Mouse (Mus musculus) midbrain, postnatal 0 days (tissue): ENCODE measurements at regions not wholly inside any gene's neighbourhood (a gene's known extent, or its start where the extent isn't known, plus 50 kb on each side); places are given as distances from the start of the nearest gene placed in this dataset.
A peak's percentile ranks its signal among the peaks of the same experiment; 100 is the strongest.

Source experiments
- ATAC-seq: fragments of 200-750 bp; cut with Nextera tagmentation; 2 replicates; pipeline ENCODE4 v1.8.0; 2017; ENCODE audit warnings: moderate number of reproducible peaks, mild to moderate bottlenecking, moderate TSS enrichment, moderate library complexity; ENCODE audit not compliant: low FRiP score
- DNase-seq: peaks from one replicate; pipeline ENCODE4 v3.0.0-alpha.2; 2015; ENCODE audit warnings: low spot score
- H3K27ac ChIP-seq: fragments of 300-500 bp; sonication (generic); 2 replicates; pipeline ENCODE4 v1.5.1; 2014; ENCODE audit warnings: low read depth, mild to moderate bottlenecking, low read length, mixed read lengths
- H3K27me3 ChIP-seq: fragments of 300-500 bp; sonication (generic); 2 replicates; pipeline ENCODE4 v1.6.1; 2014; ENCODE audit warnings: low read length, control low read depth, mixed read lengths; ENCODE audit not compliant: insufficient read depth
- H3K36me3 ChIP-seq: fragments of 300-500 bp; sonication (generic); 2 replicates; pipeline ENCODE4 v1.6.1; 2014; ENCODE audit warnings: low read length, control low read depth, mixed read lengths; ENCODE audit not compliant: insufficient read depth
- H3K4me1 ChIP-seq: fragments of 300-500 bp; sonication (generic); 2 replicates; pipeline ENCODE4 v1.6.1; 2014; ENCODE audit warnings: mild to moderate bottlenecking, control low read depth, antibody characterized with exemption, low read length, mixed read lengths; ENCODE audit not compliant: insufficient read depth
- H3K4me2 ChIP-seq: fragments of 300-500 bp; sonication (generic); 2 replicates; pipeline ENCODE4 v1.6.1; 2014; ENCODE audit warnings: low read depth, mild to moderate bottlenecking, low read length, mixed read lengths; ENCODE audit not compliant: poor library complexity, severe bottlenecking
- H3K4me3 ChIP-seq: fragments of 300-500 bp; sonication (generic); 2 replicates; pipeline ENCODE4 v1.5.1; 2014; ENCODE audit warnings: low read depth, mild to moderate bottlenecking, low read length, moderate library complexity
- H3K9ac ChIP-seq: fragments of 300-500 bp; sonication (generic); replicated peaks from 2 replicates; pipeline ENCODE4 v1.6.1; 2014; ENCODE audit warnings: mild to moderate bottlenecking, low read length, moderate library complexity, mixed read lengths; ENCODE audit not compliant: poor library complexity, severe bottlenecking
- H3K9me3 ChIP-seq: fragments of 300-500 bp; sonication (generic); 2 replicates; pipeline ENCODE4 v1.6.1; 2016; ENCODE audit warnings: low read length, control low read depth
- CTCF ChIP-seq: IDR thresholded peaks from 2 replicates; pipeline ENCODE4 v1.5.1; 2016; ENCODE audit warnings: antibody characterized with exemption, mild to moderate bottlenecking
- WGBS: fragments of 180-500 bp; shearing (Covaris S2); extraction: QIAGEN DNeasy Blood & Tissue Kit; methylation state at CpG from one replicate; pipeline ENCODE4 v1.1.7; 2014; 5-methylcytosine and 5-hydroxymethylcytosine counted together

DNA sequence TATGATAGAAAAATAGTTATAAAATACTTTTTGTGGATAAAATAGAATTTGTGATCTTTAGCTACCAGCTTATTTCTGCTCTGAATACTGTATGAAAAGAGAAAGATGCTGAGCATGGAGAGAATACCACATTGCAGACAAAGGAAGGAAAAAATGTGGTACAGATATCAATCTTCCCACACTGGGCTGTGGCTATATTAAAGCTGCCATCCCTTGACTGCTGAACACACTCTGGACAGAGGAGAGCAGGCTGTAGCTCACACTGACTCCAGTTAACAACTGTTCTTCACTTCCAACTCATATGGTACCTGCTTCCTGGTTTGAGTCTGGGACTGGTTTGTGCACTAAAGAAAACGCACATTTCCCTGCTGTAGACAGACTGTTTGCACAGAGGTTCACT, 76.7 kb upstream of the Try4 start:
- ATAC-seq (no peak), DNase-seq (no peak)
- Histone ChIP-seq H3K27ac (no peak overlapping the region), H3K36me3 (no peaks in the 10 kb centered on the region), H3K9me3 (no peaks in the 10 kb centered on the region), H3K4me3 (no peak overlapping the region), H3K27me3 (no peaks in the 10 kb centered on the region), H3K9ac (no peak overlapping the region), H3K4me2 (no peak overlapping the region), H3K4me1 (no peaks in the 10 kb centered on the region)
- 63% methylated on average over 1 of the region's 1 CpGs for WGBS
- no peak for TF ChIP-seq CTCF

DNA sequence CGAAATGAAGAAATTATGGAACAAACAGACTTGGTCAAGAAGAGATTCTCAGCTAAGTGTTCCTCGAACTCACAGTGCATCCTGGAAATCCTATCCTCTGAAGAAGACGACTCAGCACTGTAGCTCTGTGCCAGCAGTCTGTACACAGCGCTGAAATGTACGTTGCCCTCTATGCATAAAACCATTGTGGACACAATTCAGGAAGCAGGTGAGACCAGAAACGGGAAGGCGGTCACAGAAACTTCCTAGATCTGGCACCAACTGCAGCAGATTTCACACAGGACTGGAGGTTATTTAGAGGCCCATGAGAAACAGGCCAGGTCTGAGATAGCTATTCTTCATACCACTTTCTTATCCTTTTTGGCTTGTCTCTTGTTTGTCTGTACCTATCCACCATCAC, 83.7 kb upstream of the Try4 start:
- no peak for TF ChIP-seq CTCF
- no peak for ATAC-seq

DNA sequence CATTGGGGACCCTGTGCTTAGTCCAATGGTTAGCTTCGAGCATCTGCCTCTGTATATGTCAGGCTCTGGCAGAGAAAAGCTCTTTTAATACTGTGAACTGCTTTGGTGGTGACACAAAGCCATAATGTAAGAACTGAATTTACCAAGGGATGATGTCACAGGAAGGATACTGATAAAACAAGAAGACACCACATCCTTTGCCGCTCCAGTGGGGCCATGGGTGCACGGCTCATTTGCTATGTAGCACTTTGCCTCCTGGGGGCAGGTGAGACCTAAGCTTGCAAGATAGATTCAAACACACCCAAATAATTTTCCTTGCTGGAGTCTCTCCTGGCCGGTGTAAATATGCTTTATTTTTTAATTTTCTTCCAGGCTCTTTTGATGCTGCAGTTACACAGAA, 86.2 kb upstream of the Try4 start:
- DNase-seq (no peak), ATAC-seq (no peak)
- H3K4me3 ChIP-seq: no peak overlapping the region
- WGBS: 84% methylated on average over 4 of the region's 4 CpGs
- H3K9me3 ChIP-seq: no peaks in the 10 kb centered on the region
- H3K27me3 ChIP-seq: no peaks in the 10 kb centered on the region
- no peak for TF ChIP-seq CTCF
- no peak overlapping the region for H3K9ac ChIP-seq
- H3K4me1 ChIP-seq: no peaks in the 10 kb centered on the region
- no peak overlapping the region for H3K4me2 ChIP-seq
- no peak overlapping the region for H3K27ac ChIP-seq
- H3K36me3 ChIP-seq: no peaks in the 10 kb centered on the region

More for the DNA sequence above, 83.7 kb upstream of the Try4 start:
- no peak overlapping the region for H3K9ac ChIP-seq
- H3K9me3 ChIP-seq: no peaks in the 10 kb centered on the region
- DNase-seq: no peak
- no peak overlapping the region for H3K4me2 ChIP-seq
- H3K27me3 ChIP-seq: no peaks in the 10 kb centered on the region
- no peaks in the 10 kb centered on the region for H3K36me3 ChIP-seq
- H3K27ac ChIP-seq: no peak overlapping the region
- no peak overlapping the region for H3K4me3 ChIP-seq
- 87% methylated on average over 7 of the region's 7 CpGs for WGBS
- H3K4me1 ChIP-seq: no peaks in the 10 kb centered on the region

DNA sequence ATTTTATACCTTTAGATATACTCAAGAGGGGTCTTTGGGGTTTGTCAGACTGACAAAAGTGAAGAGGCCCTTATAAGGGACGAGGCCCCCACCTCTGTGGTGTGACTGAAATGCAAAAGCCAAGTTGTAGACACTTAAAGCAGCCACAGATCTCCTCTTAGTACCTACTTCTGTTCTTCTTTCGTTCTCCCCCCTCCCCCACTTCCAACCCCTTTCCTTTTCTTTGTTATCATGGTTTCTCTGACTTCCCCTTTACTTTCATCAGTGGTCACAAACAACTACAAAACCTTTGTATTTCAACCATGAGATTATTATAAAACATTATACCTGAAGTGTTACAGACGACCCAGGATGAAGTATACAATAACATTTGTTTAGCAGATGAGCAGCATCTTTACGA, 96.2 kb upstream of the Try4 start:
- ATAC-seq (no peak), DNase-seq (no peak)
- Histone ChIP-seq H3K36me3 (no peaks in the 10 kb centered on the region), H3K27me3 (no peaks in the 10 kb centered on the region), H3K4me1 (no peaks in the 10 kb centered on the region), H3K4me2 (no peak overlapping the region), H3K9me3 (no peaks in the 10 kb centered on the region), H3K4me3 (no peak overlapping the region), H3K9ac (no peak overlapping the region), H3K27ac (no peak overlapping the region)
- WGBS: 70% methylated on average over 4 of the region's 4 CpGs
- TF ChIP-seq CTCF: no peak

DNA sequence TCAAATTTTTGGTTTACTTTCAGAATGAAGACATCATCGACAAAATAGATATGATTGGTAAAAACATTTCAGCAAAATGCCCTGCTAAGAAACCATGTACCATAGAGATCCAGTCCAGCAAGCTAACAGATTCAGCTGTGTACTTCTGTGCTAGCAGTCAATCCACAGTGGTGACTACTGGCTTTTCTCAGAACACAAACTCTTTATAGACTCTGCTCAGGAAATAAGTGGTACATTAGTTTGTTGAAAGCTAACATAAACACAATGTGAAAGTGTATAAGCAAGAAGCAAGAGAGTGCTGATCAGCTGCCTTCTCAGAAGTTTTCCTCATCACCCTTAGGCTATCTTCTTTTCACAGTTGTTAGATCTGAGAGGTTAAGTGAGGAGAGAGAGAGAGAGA, 99.2 kb upstream of the Try4 start:
- TF ChIP-seq CTCF: no peak
- Histone ChIP-seq H3K36me3 (no peaks in the 10 kb centered on the region), H3K9ac (no peak overlapping the region), H3K27me3 (no peaks in the 10 kb centered on the region), H3K4me1 (no peaks in the 10 kb centered on the region), H3K4me3 (no peak overlapping the region), H3K4me2 (no peak overlapping the region), H3K27ac (no peak overlapping the region), H3K9me3 (no peaks in the 10 kb centered on the region)
- 87% methylated on average over 1 of the region's 1 CpGs for WGBS
- ATAC-seq: no peak
- DNase-seq: no peak

DNA sequence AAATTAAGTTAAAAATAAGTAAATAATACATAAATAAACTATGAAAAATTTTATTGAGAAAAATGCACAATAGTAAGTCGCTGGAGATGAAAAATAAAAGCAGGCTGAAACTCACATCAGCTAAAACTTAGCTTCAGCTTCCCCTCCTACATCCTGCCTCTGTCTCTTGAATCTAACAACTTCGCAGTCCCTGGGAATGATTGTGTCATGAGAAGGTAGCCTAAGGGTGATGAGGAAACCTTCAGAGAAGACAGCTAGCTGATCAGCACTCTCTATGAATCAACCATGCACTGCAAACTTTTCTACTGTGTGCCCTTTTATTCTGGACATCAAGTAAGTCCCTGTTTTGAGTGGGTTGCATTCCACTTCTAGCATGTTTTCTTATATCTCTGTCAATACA, 99.8 kb upstream of the Try4 start:
- no peak for TF ChIP-seq CTCF
- no peak for ATAC-seq
- Histone ChIP-seq H3K9me3 (no peaks in the 10 kb centered on the region), H3K36me3 (no peaks in the 10 kb centered on the region), H3K27ac (no peak overlapping the region), H3K9ac (no peak overlapping the region), H3K4me1 (no peaks in the 10 kb centered on the region), H3K4me2 (no peak overlapping the region), H3K27me3 (no peaks in the 10 kb centered on the region), H3K4me3 (no peak overlapping the region)
- 88% methylated on average over 2 of the region's 2 CpGs for WGBS
- DNase-seq: no peak

DNA sequence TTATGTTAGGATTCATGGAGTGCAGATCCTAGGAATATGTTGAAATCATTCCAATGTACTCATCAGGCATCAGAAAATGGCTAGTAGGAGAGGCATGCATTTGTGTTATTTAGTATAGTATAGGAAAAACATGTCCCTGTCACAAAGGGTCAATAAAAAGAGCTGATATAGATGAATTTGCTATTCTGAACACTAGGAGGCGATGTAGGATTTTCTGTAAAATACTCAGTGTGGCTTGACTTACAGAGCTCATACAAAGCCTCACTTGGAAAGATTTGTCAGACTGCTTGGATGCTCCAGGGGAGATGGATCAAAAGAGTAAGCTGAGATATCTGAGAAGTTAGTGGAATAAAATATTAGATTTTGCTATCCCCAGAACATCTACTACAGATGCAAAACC, 107.6 kb upstream of the Try4 start:
- Histone ChIP-seq H3K9me3 (no peaks in the 10 kb centered on the region), H3K36me3 (no peaks in the 10 kb centered on the region), H3K27me3 (no peaks in the 10 kb centered on the region), H3K4me1 (no peaks in the 10 kb centered on the region), H3K27ac (no peak overlapping the region), H3K9ac (no peak overlapping the region), H3K4me2 (no peak overlapping the region), H3K4me3 (no peak overlapping the region)
- WGBS: 47% methylated on average over 1 of the region's 1 CpGs
- peak; percentile 54 for TF ChIP-seq CTCF
- ATAC-seq: no peak
- DNase-seq: peak; percentile 10
